Mouse (Mus musculus) lung, postnatal 0 days (tissue): ENCODE measurements around the gene Zfp654.

Experiments used
- CTCF ChIP-seq: IDR thresholded peaks from 2 replicates; pipeline ENCODE4 v1.5.1; 2016; ENCODE audit warnings: antibody characterized with exemption, mild to moderate bottlenecking
- EP300 ChIP-seq: IDR thresholded peaks from 2 replicates; pipeline ENCODE4 v1.6.1; 2016; ENCODE audit warnings: antibody characterized with exemption, mild to moderate bottlenecking, control low read depth

GRCm38 (mm10) chr16:64876631-64877265, 25.3 kb upstream of the Zfp654 start:
- TF ChIP-seq CTCF (no peak), EP300 (no peak)
